Mouse (Mus musculus) hindbrain, embryonic 11.5 days (tissue): ENCODE measurements around the gene Klhdc1. TPM values are rescaled to one million over a fixed set of nuclear protein-coding genes. Genes with fewer than 3 reads are reported as not detected.

ENCODE experiments used
- ATAC-seq: fragments of 200-750 bp; cut with Nextera tagmentation; 2 replicates; pipeline ENCODE4 v1.8.0; 2017; ENCODE audit warnings: mild to moderate bottlenecking, moderate TSS enrichment, moderate library complexity; ENCODE audit not compliant: low FRiP score
- DNase-seq: peaks from one replicate; pipeline ENCODE4 v3.0.0-alpha.2; 2015; ENCODE audit warnings: low spot score
- H3K27ac ChIP-seq: fragments of 300-500 bp; sonication (generic); 2 replicates; pipeline ENCODE4 v1.5.1; 2014; ENCODE audit warnings: mild to moderate bottlenecking, low read depth, low read length
- H3K27me3 ChIP-seq: fragments of 300-500 bp; sonication (generic); 2 replicates; pipeline ENCODE4 v1.6.1; 2014; ENCODE audit warnings: mild to moderate bottlenecking, low read length, moderate library complexity, mixed read lengths; ENCODE audit not compliant: control insufficient read depth, insufficient read depth
- H3K36me3 ChIP-seq: fragments of 300-500 bp; sonication (generic); 2 replicates; pipeline ENCODE4 v1.6.1; 2014; ENCODE audit warnings: mild to moderate bottlenecking, low read length, moderate library complexity, mixed read lengths; ENCODE audit not compliant: control insufficient read depth, insufficient read depth
- H3K4me1 ChIP-seq: fragments of 300-500 bp; sonication (generic); replicated peaks from 2 replicates; pipeline ENCODE4 v1.6.1; 2014; ENCODE audit warnings: low read length, mixed read lengths; ENCODE audit not compliant: control insufficient read depth, insufficient read depth
- H3K4me2 ChIP-seq: fragments of 300-500 bp; sonication (generic); replicated peaks from 2 replicates; pipeline ENCODE4 v1.6.1; 2014; ENCODE audit warnings: mild to moderate bottlenecking, low read depth, low read length
- H3K4me3 ChIP-seq: fragments of 300-500 bp; sonication (generic); 2 replicates; pipeline ENCODE4 v1.5.1; 2014; ENCODE audit warnings: low read depth, low read length
- H3K9ac ChIP-seq: fragments of 300-500 bp; sonication (generic); 2 replicates; pipeline ENCODE4 v1.6.1; 2014; ENCODE audit warnings: low read depth, low read length
- H3K9me3 ChIP-seq: fragments of 300-500 bp; sonication (generic); 2 replicates; pipeline ENCODE4 v1.6.1; 2016; ENCODE audit warnings: low read length; ENCODE audit not compliant: control insufficient read depth
- WGBS: fragments of 180-500 bp; shearing (Covaris S2); extraction: QIAGEN DNeasy Blood & Tissue Kit; methylation state at CpG from one replicate; pipeline ENCODE4 v1.1.7; 2014; 5-methylcytosine and 5-hydroxymethylcytosine counted together
- polyA plus RNA-seq: library from polyadenylated mRNA; unstranded; fragments of >200 nt; fragmentation: Nextera tagmentation; extraction: Ambion mirVana; gene quantifications from 2 replicates; pipeline ENCODE4 v1.2.1, GENCODE M21; 2014

Klhdc1 gene
- polyA plus RNA-seq, 1 experiment from 2014 or later = 4.5 TPM

DNA sequence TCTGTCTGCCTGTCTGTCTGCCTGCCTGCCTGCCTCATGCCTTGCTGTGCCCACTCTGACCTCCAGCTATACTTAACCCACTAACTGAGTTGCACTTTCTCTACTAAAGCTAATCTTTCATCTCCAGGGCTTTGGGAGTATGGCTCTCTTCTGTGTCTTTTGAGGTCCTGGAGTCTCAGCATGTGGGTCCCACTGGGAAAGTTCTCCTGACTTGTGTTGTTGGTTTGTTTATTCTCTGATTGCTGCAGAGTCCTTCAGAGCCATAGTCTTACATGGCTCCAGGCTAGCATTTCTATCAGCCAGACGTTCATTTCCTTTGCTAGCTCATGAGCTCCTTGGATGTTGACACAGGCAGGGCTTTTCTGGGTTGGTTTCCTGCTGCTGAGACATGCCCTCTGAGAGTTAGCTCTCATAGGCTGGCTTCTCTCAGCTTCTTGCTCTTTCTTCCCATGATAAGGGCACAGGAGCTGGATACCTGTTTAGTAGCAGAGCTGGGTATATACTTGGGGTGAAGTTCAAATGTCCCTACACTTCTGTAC is 39.0 kb downstream of the Klhdc1 start:
- ATAC-seq (no peak), DNase-seq (no peak)
- no peaks in the 10 kb centered on the region for H3K36me3 ChIP-seq
- H3K27me3 ChIP-seq = no peaks in the 10 kb centered on the region
- no peak overlapping the region for H3K4me2 ChIP-seq
- no peak overlapping the region for H3K27ac ChIP-seq
- H3K9ac ChIP-seq = no peak overlapping the region
- H3K4me1 ChIP-seq = no peaks in the 10 kb centered on the region
- 58% methylated on average over 1 of the region's 1 CpGs for WGBS
- H3K9me3 ChIP-seq = no peaks in the 10 kb centered on the region
- no peak overlapping the region for H3K4me3 ChIP-seq

DNA sequence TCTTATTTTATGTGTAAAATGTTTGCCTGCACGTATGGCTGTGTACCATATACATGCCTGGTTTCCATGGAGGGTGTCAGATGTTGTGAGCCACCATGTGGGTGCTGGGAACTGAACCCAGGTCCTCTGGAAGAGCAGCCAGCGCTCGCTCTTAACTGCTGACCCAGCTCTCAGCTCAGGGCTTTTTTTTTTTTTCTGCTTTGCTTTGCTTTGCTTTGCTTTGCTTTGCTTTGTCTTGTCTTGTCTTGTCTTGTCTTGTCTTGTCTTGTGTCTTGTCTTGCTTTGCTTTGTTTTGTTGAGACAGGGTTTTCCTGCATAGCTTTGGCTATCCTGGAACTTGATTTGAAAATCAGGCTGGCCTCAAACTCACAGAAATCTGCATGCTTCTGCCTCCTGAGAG is 39.9 kb downstream of the Klhdc1 start:
- Histone ChIP-seq H3K9ac (no peak overlapping the region), H3K4me1 (no peaks in the 10 kb centered on the region), H3K4me3 (no peak overlapping the region), H3K9me3 (no peaks in the 10 kb centered on the region), H3K27ac (no peak overlapping the region), H3K27me3 (no peaks in the 10 kb centered on the region), H3K4me2 (no peak overlapping the region), H3K36me3 (no peaks in the 10 kb centered on the region)
- DNase-seq (no peak), ATAC-seq (no peak)
- WGBS = 90% methylated on average over 3 of the region's 3 CpGs

DNA sequence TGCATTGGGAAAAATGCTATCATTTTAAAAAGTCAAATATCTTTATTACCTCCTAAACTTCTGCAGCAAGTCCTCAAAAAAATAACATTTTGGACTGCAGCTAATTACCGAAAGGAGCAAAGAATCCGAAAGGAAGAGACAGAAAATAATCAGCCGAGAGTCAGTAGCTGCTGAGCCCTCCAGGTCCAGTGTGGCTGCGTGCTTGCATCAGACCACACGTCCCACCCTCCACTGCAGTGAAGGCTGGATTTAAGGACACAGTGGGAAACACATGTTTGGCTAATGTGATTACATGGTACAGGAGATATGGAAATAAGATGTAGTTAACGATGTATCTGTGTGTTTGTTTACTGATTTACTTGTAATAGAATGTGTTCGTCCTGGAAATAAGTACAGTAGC is 42.2 kb downstream of the Klhdc1 start:
- DNase-seq = no peak
- Histone ChIP-seq H3K4me1 (no peaks in the 10 kb centered on the region), H3K9ac (no peak overlapping the region), H3K9me3 (no peaks in the 10 kb centered on the region), H3K4me2 (no peak overlapping the region), H3K36me3 (no peaks in the 10 kb centered on the region), H3K27ac (no peak overlapping the region), H3K27me3 (no peaks in the 10 kb centered on the region), H3K4me3 (no peak overlapping the region)
- 87% methylated on average over 7 of the region's 7 CpGs for WGBS
- ATAC-seq = no peak

DNA sequence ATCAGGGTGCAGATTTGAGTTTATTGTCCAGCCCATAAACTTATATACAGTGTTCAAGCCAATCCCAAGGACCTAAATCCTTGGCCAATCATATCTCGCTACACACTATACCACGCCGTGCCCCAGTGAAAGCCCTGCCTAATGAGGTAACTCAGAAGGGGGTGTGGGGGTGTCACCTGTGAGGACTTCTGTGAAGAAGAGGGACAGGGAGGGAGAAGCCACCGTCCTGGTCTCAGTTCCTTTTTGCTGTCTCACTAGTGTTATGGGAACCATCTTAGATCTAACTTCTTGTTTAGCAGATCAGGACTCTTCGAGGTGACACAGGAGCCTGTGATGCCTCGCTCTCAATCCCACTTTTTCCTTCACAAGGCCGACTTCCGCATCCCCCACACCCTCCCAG is 46.6 kb downstream of the Klhdc1 start:
- 93% methylated on average over 8 of the region's 8 CpGs for WGBS
- Histone ChIP-seq H3K9me3 (no peaks in the 10 kb centered on the region), H3K27me3 (no peaks in the 10 kb centered on the region), H3K4me3 (no peak overlapping the region), H3K4me1 (no peaks in the 10 kb centered on the region), H3K9ac (no peak overlapping the region), H3K27ac (no peak overlapping the region), H3K36me3 (no peaks in the 10 kb centered on the region), H3K4me2 (no peak overlapping the region)
- ATAC-seq = no peak
- DNase-seq = no peak

DNA sequence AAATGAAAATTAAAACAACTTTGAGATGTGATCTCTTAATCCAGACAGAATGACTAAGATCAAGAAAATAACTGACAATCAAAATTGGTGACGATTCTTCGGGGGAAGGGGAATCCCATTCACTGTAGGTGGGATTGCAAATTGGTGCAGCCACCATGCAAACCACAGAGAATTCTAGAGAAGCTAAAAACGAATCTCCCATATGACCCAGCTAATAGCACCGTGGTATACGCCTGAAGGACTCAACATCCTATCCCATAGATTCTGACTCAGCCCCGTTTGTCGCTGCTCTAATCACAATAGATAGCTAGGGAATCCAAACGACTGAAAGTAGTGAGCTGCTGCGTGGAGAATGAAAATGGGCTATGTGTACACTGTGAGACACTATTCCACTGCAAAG is 47.7 kb downstream of the Klhdc1 start:
- Histone ChIP-seq H3K27ac (no peak overlapping the region), H3K27me3 (no peaks in the 10 kb centered on the region), H3K9me3 (no peaks in the 10 kb centered on the region), H3K4me3 (no peak overlapping the region), H3K9ac (no peak overlapping the region), H3K36me3 (no peaks in the 10 kb centered on the region), H3K4me2 (no peak overlapping the region), H3K4me1 (no peaks in the 10 kb centered on the region)
- ATAC-seq = no peak
- no peak for DNase-seq
- 75% methylated on average over 9 of the region's 9 CpGs for WGBS

DNA sequence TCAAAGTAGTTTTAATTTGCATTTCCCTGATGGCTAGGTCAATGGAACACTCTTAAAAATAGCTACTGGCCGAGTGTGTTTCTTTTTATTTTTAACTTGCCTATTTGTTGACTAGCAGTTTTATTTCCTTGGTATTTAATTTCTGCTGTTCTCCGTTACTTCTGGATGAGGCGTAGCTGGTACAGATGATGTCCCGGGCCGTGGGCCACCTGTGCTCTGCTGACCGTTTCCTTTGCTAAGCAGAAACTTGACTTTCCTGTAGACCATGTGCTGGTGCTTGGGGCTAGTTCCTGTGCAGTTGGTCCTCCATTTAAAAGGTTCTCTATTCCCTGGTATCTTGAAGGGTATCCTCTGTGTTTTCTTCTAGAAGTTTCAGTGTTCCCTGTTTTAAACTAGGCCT is 51.4 kb downstream of the Klhdc1 start:
- 91% methylated on average over 6 of the region's 6 CpGs for WGBS
- Histone ChIP-seq H3K4me3 (no peak overlapping the region), H3K9me3 (no peaks in the 10 kb centered on the region), H3K27ac (no peak overlapping the region), H3K27me3 (no peaks in the 10 kb centered on the region), H3K36me3 (no peaks in the 10 kb centered on the region), H3K4me2 (no peak overlapping the region), H3K9ac (no peak overlapping the region), H3K4me1 (no peaks in the 10 kb centered on the region)
- no peak for ATAC-seq
- DNase-seq = no peak

DNA sequence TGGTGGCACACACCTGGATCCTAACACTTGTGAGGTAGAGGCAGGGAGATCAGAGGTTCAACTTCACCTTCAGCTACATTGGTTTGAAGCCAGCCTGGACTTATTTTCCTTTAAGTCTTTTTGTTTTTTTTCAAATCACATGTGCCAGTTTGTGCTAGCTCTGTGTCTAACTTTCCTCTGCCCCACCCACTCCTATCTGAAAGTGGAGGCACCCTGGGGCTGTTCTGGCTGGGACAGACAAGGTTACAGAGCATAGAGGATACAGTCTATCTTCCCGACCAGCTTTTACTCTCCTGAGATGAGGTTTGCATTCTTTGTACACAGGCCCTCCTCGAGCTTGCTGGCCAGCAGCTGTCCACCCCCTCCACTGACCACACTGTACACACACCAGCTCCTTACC is 52.8 kb downstream of the Klhdc1 start:
- 0 out of 2 replicates have a peak, but pooled peaks cover 4% of the 10 kb centered on the region for H3K4me1 ChIP-seq
- no peak for DNase-seq
- no peaks in the 10 kb centered on the region for H3K27me3 ChIP-seq
- H3K9ac ChIP-seq = no peak overlapping the region
- H3K27ac ChIP-seq = no peak overlapping the region
- no peaks in the 10 kb centered on the region for H3K36me3 ChIP-seq
- no peak for ATAC-seq
- no peak overlapping the region for H3K4me2 ChIP-seq
- 50% methylated on average over 2 of the region's 2 CpGs for WGBS
- no peaks in the 10 kb centered on the region for H3K9me3 ChIP-seq
- no peak overlapping the region for H3K4me3 ChIP-seq

DNA sequence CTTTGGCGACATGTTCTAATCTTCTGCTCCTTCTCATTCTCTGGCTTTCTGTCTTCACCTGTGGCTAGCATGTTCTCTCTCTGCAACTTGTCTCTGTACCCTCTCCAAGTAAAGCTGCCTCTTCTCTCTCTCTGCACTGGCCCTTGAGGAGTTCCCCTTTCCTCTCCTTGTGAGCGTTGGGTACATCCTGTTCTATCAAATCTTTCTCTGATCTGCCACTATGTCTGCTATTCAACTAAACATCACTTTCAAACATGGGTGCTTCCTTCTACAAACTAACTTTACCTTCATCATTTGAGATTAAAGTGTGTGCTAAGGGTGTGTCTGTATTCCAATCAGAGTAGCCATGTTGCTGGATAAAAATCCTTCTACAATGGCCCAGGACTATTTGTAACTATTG is 54.0 kb downstream of the Klhdc1 start:
- Histone ChIP-seq H3K4me3 (no peak overlapping the region), H3K27ac (no peak overlapping the region), H3K27me3 (no peaks in the 10 kb centered on the region), H3K36me3 (no peaks in the 10 kb centered on the region), H3K9me3 (no peaks in the 10 kb centered on the region), H3K4me2 (no peak overlapping the region), H3K9ac (no peak overlapping the region), H3K4me1 (0 out of 2 replicates have a peak, but pooled peaks cover 4% of the 10 kb centered on the region)
- ATAC-seq (no peak), DNase-seq (no peak)
- WGBS = 91% methylated on average over 2 of the region's 2 CpGs

DNA sequence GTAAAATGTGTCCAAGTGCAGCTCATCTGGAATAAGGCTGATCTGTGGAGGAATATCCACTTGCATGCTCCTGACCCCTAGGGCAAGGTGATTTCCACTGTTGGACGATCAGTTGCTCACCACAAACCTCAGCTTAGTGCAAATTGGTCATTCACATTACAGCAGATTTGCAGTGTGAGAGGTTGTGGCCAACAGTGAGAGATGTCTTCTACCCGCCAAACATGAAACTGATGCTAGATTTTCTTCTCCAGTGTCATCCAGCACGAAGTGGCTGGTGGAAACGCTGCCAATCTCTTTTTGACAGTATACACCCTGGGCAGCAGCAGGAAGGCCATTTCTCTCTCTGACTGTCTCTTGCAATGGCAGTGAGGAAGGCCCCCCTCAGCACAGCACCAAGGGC is 54.7 kb downstream of the Klhdc1 start:
- Histone ChIP-seq H3K4me3 (no peak overlapping the region), H3K27ac (no peak overlapping the region), H3K9me3 (no peaks in the 10 kb centered on the region), H3K36me3 (no peaks in the 10 kb centered on the region), H3K9ac (no peak overlapping the region), H3K27me3 (no peaks in the 10 kb centered on the region), H3K4me1 (0 out of 2 replicates have a peak, but pooled peaks cover 4% of the 10 kb centered on the region), H3K4me2 (no peak overlapping the region)
- ATAC-seq (no peak), DNase-seq (no peak)
- 78% methylated on average over 4 of the region's 4 CpGs for WGBS
